Mouse (Mus musculus): ENCODE measurements at regions not wholly inside any gene's neighbourhood (a gene's known extent, or its start where the extent isn't known, plus 50 kb on each side); places are given as distances from the start of the nearest gene placed in this dataset.

GRCm38 (mm10) chr16:62129234-62129633 is 657.4 kb downstream of the Nsun3 start:
- DNase-seq (ENCODE audit: low spot score in 2 of 2): peak; percentile 9 to 71

GRCm38 (mm10) chr16:62128147-62128546 is 658.5 kb downstream of the Nsun3 start:
- DNase-seq (ENCODE audit: low spot score in 2 of 2): peak in 1 of 2 experiments; percentile 62
- intact Hi-C loops (cut with DNase I): loop anchor here (2.0 to 10.0 kb wide), 2 partner anchors 55 to 317 kb away; no protein-coding TSS in a partner anchor

More at GRCm38 (mm10) chr16:62129234-62129633, 657.4 kb downstream of the Nsun3 start:
- intact Hi-C loops (cut with DNase I): loop anchor here (2.0 to 10.0 kb wide), 2 partner anchors 54 to 316 kb away; no protein-coding TSS in a partner anchor

GRCm38 (mm10) chr16:62125779-62126178 is 660.8 kb downstream of the Nsun3 start:
- no peak for DNase-seq (ENCODE audit: low spot score in 2 of 2)
- intact Hi-C loops (cut with DNase I): loop anchor here (10.0 kb wide), 1 partner anchor 319 kb away; no protein-coding TSS in a partner anchor

All from left cerebral cortex, postnatal 25 days (tissue).